Mouse (Mus musculus): ENCODE results near the gene Gls.

DNA sequence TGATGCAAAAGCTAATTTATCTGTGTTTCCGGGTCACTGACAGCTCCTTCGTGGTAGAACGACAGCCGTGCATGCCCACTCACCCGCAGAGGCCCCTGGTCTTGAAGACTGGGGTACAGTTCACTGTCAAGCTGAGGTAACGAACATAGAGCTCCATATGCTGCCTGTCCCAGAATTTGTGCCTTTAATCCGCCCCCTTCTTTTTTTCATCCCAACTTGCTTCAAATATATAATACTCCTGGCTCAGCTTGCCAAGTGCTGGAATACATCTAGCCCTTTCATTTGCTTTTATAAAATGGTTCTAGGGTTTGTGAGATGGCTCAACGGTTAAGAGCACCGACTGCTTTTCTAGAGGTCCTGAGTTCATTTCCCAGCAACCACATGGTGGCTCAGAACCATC lies 92.5 kb downstream of the Gls start:
- TF ChIP-seq POLR2A (IDR thresholded peaks at IDR 0.05; ENCODE audit: low read depth, low read length) (no peak), CTCF (IDR thresholded peaks at IDR 0.05; ENCODE audit: extremely low read depth, insufficient read depth, insufficient read length, insufficient replicate concordance) (no peak)

All from spleen, adult 2 months (tissue).